Mouse (Mus musculus) lung, adult 2 months (tissue): ENCODE results near the gene Cyb5r3.

Experiments
- CTCF ChIP-seq: fragments of 200-500 bp; IDR thresholded peaks from 2 replicates; pipeline ENCODE4 v1.5.1; 2011; ENCODE audit warnings: mild to moderate bottlenecking, low read length, control low read depth; ENCODE audit not compliant: insufficient read depth
- POLR2A ChIP-seq: fragments of 200-500 bp; IDR thresholded peaks from 2 replicates; pipeline ENCODE4 v1.6.1; 2011; ENCODE audit warnings: low read depth, mild to moderate bottlenecking, control low read depth, low read length, borderline replicate concordance; ENCODE audit errors: extremely low read depth

DNA sequence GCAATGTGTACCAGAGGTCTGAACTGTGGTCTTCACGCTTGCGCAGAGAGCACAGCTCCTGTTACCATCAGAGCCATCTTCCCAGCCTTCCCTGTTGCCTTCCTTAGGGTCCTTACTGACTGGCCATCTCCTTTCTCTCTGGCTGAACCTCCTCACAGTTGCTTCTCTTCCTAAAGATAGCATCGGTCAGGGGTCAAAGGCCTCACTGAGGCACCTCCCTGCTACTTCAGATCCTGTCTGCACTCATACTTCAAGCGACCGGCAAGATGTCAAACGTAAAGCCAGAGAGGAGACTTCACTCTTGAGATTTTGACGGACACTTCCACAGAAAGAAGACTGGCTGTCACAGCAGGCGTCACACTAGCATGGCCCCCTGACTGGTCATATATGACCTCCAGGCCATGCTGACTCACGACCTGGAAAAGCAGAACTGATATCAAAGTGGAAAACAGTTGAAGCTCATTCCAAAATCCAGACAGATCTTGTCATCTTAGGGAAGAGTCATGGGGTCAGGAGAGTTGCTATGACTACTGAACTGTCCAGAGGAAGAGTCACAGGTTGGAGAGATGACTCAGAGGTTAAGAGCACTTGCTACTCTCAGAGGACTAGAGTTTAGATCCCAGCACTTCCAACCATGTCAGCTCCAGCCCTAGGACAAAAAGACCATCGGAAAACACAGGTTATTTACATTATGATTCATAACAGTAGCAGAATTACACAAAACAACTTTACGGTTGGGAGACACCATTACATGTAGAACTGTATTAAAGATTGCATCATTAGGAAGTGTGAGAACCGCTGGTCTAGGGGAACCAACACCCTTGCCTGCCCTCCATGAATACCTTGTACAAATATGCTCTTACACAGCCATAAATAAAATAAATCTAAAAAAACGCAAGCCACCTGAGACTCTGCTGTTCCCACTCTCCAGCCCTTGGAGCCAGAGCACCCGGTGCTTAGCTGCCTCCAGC, 1.8 kb upstream of the Cyb5r3 start:
- no peak for TF ChIP-seq POLR2A
- TF ChIP-seq CTCF, result no peak
